Mouse (Mus musculus) left cerebral cortex, adult 11 months (tissue): ENCODE results near the gene Spata31d1c.

Experiments used
- DNase-seq: peaks from one replicate; pipeline ENCODE4 v3.0.0; 2022; ENCODE audit warnings: low spot score

Gene Spata31d1c

GRCm38 (mm10) chr13:65032758-65033157 is at the start of gene Spata31d1c:
Gene Spata31d1c (plus strand): TSS chr13:65033058.
- no peak for DNase-seq

- DNase-seq: no peak
Measured at GRCm38 (mm10) chr13:64988828-64989227, 44.0 kb upstream of the Spata31d1c start.

GRCm38 (mm10) chr13:65005414-65005813 is 27.4 kb upstream of the Spata31d1c start:
- no peak for DNase-seq

- DNase-seq: no peak
Measured at GRCm38 (mm10) chr13:65006760-65007159, 26.1 kb upstream of the Spata31d1c start.

- no peak for DNase-seq
Measured at GRCm38 (mm10) chr13:65007971-65008370, 24.9 kb upstream of the Spata31d1c start.

- DNase-seq: no peak
Measured at GRCm38 (mm10) chr13:65011052-65011738, 21.7 kb upstream of the Spata31d1c start.

GRCm38 (mm10) chr13:65035057-65035456 is 2.2 kb downstream of the Spata31d1c start:
- no peak for DNase-seq

GRCm38 (mm10) chr13:65052660-65053059 is 19.8 kb downstream of the Spata31d1c start, which contains the start of gene Prss47:
Gene Prss47 (minus strand): TSS chr13:65052760.
- no peak for DNase-seq

- DNase-seq: no peak
Measured at GRCm38 (mm10) chr13:65069969-65070368, 37.1 kb downstream of the Spata31d1c start.
